Mouse (Mus musculus): ENCODE measurements around the gene Tgm6.
A peak's percentile ranks its signal among the peaks of the same experiment; 100 is the strongest.

Gene Tgm6

DNA sequence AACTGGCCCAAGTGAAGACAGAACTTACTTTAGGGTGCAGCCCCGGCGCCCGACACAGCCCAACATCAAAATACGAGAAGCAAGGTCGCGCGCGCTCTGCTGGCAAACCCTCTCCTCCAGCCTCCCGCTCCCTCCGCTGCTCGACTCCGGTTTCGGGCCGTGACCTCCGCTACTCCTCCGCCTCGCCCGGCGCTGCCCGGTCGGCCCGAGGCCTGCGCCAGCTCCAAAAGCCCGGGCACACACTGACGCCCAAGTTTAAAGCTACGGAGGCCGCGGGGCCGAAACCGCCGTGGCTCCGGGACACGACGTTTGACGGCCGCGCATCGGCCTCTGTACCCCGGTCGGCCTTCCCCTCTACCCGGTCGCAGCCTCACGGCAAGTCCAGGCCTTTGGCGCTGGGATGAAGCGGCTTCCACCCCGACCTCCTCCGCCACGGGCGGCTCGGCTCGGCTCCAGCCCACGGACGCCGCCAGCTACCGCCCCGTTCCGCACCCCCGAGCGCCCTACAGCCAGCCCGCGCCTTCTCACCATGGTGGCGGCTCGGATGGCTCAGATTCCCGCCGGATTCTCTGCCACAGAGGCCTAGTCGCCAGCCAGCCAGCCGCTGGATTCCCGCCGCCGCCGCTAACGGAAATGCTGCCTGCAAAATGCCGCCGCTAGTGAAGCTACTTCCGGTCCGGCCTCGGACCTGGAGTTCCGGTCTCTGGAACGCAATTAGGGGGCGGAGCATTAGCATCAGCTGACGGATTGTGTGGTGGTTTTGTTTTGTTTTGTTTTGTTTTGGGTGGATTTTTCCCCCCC lies 66.7 kb downstream of the Tgm6 start, which contains the start of gene Snrpb:
Gene Snrpb, minus strand, starts transcription at position 698 of the 801 bp plus-strand sequence.
- peak; percentile 91 for DNase-seq

- no peak for DNase-seq
These were observed 67.3 kb downstream of the Tgm6 start for GRCm38 (mm10) chr2:130179507-130180019.

- no peak for DNase-seq
These were observed 76.2 kb downstream of the Tgm6 start for GRCm38 (mm10) chr2:130188391-130188790.

DNA sequence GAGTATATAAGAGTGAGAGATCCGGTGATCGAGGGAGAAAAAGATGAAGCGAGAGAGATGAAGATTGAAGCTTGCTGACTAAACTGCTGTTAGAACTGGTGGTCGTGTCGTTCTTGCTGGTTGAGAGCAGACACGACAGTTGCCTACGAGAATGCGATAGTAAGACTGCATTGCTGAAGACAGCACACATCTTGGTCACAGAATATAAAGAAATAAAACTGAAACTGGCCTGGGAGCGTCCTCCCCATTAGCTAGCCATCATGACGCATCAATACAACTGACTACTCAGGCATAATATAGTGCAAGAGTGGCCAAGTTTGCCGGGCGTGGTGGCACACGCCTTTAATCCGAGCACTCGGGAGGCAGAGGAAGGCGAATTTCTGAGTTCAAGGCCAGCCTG lies 82.7 kb downstream of the Tgm6 start, which contains the start of gene Tmc2:
Gene Tmc2, plus strand, starts transcription at position 301 of the 400 bp plus-strand sequence.
- DNase-seq: no peak

DNA sequence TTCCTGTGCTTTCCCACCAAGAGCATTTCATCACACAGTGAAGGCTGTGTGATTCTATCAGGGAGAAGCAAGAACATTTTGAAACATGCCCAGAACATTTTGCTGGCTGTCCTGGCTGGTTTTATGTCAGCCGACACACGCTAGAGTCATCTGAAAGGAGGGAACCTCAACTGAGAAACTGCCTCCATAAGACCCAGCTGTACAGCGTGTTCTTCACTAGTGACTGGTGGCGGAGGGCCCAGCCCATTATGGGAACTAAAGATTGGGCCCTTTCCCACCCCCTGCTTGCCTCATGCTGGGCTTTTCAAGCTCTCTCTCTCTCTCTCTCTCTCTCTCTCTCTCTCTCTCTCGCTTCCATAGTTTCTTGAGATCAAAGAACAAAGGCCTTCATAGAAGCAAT lies 88.7 kb downstream of the Tgm6 start:
- DNase-seq: no peak
